Mouse (Mus musculus): ENCODE results near the gene Chit1.

DNA sequence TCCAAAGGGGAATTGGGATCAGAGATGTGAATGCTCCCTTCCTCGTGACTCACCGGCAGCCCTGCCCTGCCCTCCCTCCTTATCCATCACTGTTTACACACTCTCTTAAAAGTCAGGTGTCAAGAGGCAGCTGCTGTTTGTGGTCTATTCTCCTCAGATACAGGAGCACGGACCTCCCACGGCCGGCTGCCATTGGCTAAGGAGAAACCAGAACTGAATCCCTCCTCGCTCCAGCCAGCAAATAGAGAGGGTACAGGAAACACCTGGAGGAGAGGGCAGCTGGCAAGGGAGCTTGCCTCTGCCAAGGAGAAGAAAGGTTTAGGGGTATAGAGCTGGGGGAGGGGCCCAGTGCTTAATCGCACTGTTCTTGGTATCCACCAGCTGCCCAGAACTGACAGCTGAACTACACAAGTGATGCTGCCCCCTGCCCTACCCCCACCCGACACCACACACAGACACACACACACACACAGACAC lies 43.9 kb upstream of the Chit1 start:
- no peak for TF ChIP-seq GABPA (IDR thresholded peaks at IDR 0.05; ENCODE audit: low read depth, low read length)
- TF ChIP-seq EP300 (IDR thresholded peaks at IDR 0.05; ENCODE audit: low read depth in 1 of 2, low read length in 2 of 2) = no peak; a peak in 1 of 4 replicates
- no peak for TF ChIP-seq MAFK (IDR thresholded peaks at IDR 0.05; ENCODE audit: borderline replicate concordance, low read depth, low read length)
- no peak for TF ChIP-seq UBTF (IDR thresholded peaks at IDR 0.05; ENCODE audit: borderline replicate concordance, insufficient read depth, low read depth, low read length)
- TF ChIP-seq CTCF (IDR thresholded peaks at IDR 0.05 in 2 of 3, conservative IDR thresholded peaks at IDR 0.05 in 1 of 3; ENCODE audit: control insufficient read depth in 1 of 3, insufficient read depth in 1 of 3, low read depth in 2 of 3, low read length in 3 of 3, poor library complexity in 1 of 3, severe bottlenecking in 1 of 3) = no peak
- TF ChIP-seq MAZ (IDR thresholded peaks at IDR 0.05; ENCODE audit: low read depth, low read length) = 0 out of 2 replicates have a peak, but pooled peaks have one; percentile 25
- no peak for TF ChIP-seq POLR2A (IDR thresholded peaks at IDR 0.05; ENCODE audit: control insufficient read depth in 1 of 2, insufficient read depth in 1 of 2, low read depth in 1 of 2, low read length in 2 of 2, poor library complexity in 1 of 2)

Data from MEL (cell line).